Mouse (Mus musculus): Measurements from ENCODE around the gene Phf2.

GRCm38 (mm10) chr13:48774506-48774905, 96.4 kb downstream of the Phf2 start:
- no peak for TF ChIP-seq POLR2A (IDR thresholded peaks at IDR 0.05; ENCODE audit: insufficient read depth, low read depth, low read length)
- no peak for TF ChIP-seq CTCF (IDR thresholded peaks at IDR 0.05)
